Mouse (Mus musculus) stomach, embryonic 14.5 days (tissue): ENCODE measurements around the gene Gm4756. TPM values are rescaled to one million over a fixed set of nuclear protein-coding genes. Genes with fewer than 3 reads are reported as not detected.

ENCODE experiments used
- polyA plus RNA-seq: library from polyadenylated mRNA; unstranded; fragments of >200 nt; fragmentation: Nextera tagmentation; extraction: Ambion mirVana; gene quantifications from 2 replicates; pipeline ENCODE4 v1.2.1, GENCODE M21; 2014

Gm4756 gene
- polyA plus RNA-seq, 1 experiment from 2014 or later: not detected

Other genes starting within 250 kb of the Gm4756 start
- 78.8 and 84.3 TPM in 2 replicates for gene Rtn1, start 240.6 kb downstream of the Gm4756 start, polyA plus RNA-seq
- 0.34 and 0.42 TPM in 2 replicates for gene Lrrc9, start 207.8 kb downstream of the Gm4756 start, polyA plus RNA-seq
- gene Pcnx4, start 113.3 kb downstream of the Gm4756 start, polyA plus RNA-seq: 11.2 and 12.2 TPM in 2 replicates
- gene Dhrs7, start 15.2 kb upstream of the Gm4756 start, polyA plus RNA-seq: 16.1 and 21.9 TPM in 2 replicates
- 52.4 and 61.3 TPM in 2 replicates for gene Ppm1a, start 107.8 kb upstream of the Gm4756 start, polyA plus RNA-seq